Mouse (Mus musculus) midbrain, postnatal 0 days (tissue): ENCODE data around the gene Sf3a2. TPM values are rescaled to one million over a fixed set of nuclear protein-coding genes. Genes with fewer than 3 reads are reported as not detected.

Experiments
- ATAC-seq: fragments of 200-750 bp; cut with Nextera tagmentation; 2 replicates; pipeline ENCODE4 v1.8.0; 2017; ENCODE audit warnings: moderate number of reproducible peaks, mild to moderate bottlenecking, moderate TSS enrichment, moderate library complexity; ENCODE audit not compliant: low FRiP score
- DNase-seq: peaks from one replicate; pipeline ENCODE4 v3.0.0-alpha.2; 2015; ENCODE audit warnings: low spot score
- H3K27ac ChIP-seq: fragments of 300-500 bp; sonication (generic); 2 replicates; pipeline ENCODE4 v1.5.1; 2014; ENCODE audit warnings: low read depth, mild to moderate bottlenecking, low read length, mixed read lengths
- H3K27me3 ChIP-seq: fragments of 300-500 bp; sonication (generic); 2 replicates; pipeline ENCODE4 v1.6.1; 2014; ENCODE audit warnings: low read length, control low read depth, mixed read lengths; ENCODE audit not compliant: insufficient read depth
- H3K36me3 ChIP-seq: fragments of 300-500 bp; sonication (generic); 2 replicates; pipeline ENCODE4 v1.6.1; 2014; ENCODE audit warnings: low read length, control low read depth, mixed read lengths; ENCODE audit not compliant: insufficient read depth
- H3K4me1 ChIP-seq: fragments of 300-500 bp; sonication (generic); 2 replicates; pipeline ENCODE4 v1.6.1; 2014; ENCODE audit warnings: mild to moderate bottlenecking, control low read depth, antibody characterized with exemption, low read length, mixed read lengths; ENCODE audit not compliant: insufficient read depth
- H3K4me2 ChIP-seq: fragments of 300-500 bp; sonication (generic); 2 replicates; pipeline ENCODE4 v1.6.1; 2014; ENCODE audit warnings: low read depth, mild to moderate bottlenecking, low read length, mixed read lengths; ENCODE audit not compliant: poor library complexity, severe bottlenecking
- H3K4me3 ChIP-seq: fragments of 300-500 bp; sonication (generic); 2 replicates; pipeline ENCODE4 v1.5.1; 2014; ENCODE audit warnings: low read depth, mild to moderate bottlenecking, low read length, moderate library complexity
- H3K9ac ChIP-seq: fragments of 300-500 bp; sonication (generic); replicated peaks from 2 replicates; pipeline ENCODE4 v1.6.1; 2014; ENCODE audit warnings: mild to moderate bottlenecking, low read length, moderate library complexity, mixed read lengths; ENCODE audit not compliant: poor library complexity, severe bottlenecking
- H3K9me3 ChIP-seq: fragments of 300-500 bp; sonication (generic); 2 replicates; pipeline ENCODE4 v1.6.1; 2016; ENCODE audit warnings: low read length, control low read depth
- CTCF ChIP-seq: IDR thresholded peaks from 2 replicates; pipeline ENCODE4 v1.5.1; 2016; ENCODE audit warnings: antibody characterized with exemption, mild to moderate bottlenecking
- WGBS: fragments of 180-500 bp; shearing (Covaris S2); extraction: QIAGEN DNeasy Blood & Tissue Kit; methylation state at CpG from one replicate; pipeline ENCODE4 v1.1.7; 2014; 5-methylcytosine and 5-hydroxymethylcytosine counted together
- polyA plus RNA-seq: library from polyadenylated mRNA; unstranded; fragments of >200 nt; fragmentation: Nextera tagmentation; extraction: Ambion mirVana; gene quantifications from 2 replicates; pipeline ENCODE4 v1.2.1, GENCODE M21; 2015
- total RNA-seq: library from RNA; depleted of rRNA; stranded (reverse); fragments of >200 nt; gene quantifications from 2 replicates; pipeline ENCODE4 v1.2.3, GENCODE M21; 2014; rRNA removed

The Sf3a2 gene
- total RNA-seq (18.3 and 34.2 TPM in 2 replicates), polyA plus RNA-seq (61.5 and 64.3 TPM in 2 replicates)

DNA sequence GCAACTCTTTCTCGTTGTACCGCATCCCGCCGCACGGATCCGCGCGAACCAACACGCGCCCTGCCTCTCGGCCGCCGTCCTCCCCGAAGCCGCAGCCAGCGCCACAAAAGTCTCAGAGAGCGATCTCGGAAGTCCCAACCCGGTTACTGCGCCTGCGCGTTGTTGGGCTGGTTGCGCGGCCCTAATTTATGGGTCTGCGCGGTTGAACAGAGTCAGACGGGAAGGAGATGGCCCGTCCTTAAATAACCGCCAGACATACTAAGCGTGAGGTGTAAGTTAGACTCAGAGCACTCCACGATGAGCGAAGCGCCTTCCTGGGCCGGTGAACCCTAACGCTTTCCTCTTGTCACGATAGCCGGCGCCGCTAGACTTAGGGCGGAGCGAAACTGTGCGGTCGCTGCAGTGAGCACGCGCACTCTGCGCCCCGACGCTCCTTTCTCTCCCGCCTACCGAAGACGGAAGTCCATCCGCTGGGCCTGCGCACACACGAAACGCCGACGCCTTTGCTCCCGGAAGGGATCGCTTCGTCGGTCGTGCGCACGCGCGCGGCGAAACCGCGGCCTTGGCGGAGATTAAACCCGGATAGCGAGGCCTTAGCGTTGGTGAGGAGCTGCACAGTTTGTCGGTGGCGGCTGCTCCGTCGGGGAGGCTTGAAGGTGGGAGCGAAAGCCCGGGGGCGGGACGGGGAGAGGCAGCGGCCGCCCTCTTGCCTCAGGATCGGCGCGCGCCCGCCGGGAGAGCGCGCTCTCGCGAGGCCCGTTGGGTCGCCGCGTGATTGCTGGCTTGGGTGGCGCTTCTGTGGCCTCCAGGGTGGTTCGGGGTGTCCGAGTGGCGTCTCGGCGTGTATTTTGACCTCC lies at the start of gene Sf3a2, which contains the start of gene Plekhj1:
TSS of gene Sf3a2 (plus strand) at position 49 of the 857 bp plus-strand sequence.
TSS of gene Plekhj1 (minus strand) at position 477 of the 857 bp plus-strand sequence.
- no peaks in the 10 kb centered on the region for H3K9me3 ChIP-seq
- H3K4me1 ChIP-seq = peaks cover 14% of the 10 kb centered on the region
- H3K4me2 ChIP-seq = peak within 1 kb of the TSS; percentile 94
- H3K27ac ChIP-seq = peak within 1 kb of the TSS; percentile 99
- DNase-seq (peak; percentile 98), ATAC-seq (peak; percentile 89)
- H3K36me3 ChIP-seq = peaks cover 47% of the 10 kb centered on the region
- H3K4me3 ChIP-seq = peak within 1 kb of the TSS; percentile 79
- H3K9ac ChIP-seq = peak within 1 kb of the TSS; percentile 99
- under 1% methylated on average over 102 of the region's 104 CpGs for WGBS
- TF ChIP-seq CTCF = no peak
- H3K27me3 ChIP-seq = no peaks in the 10 kb centered on the region

DNA sequence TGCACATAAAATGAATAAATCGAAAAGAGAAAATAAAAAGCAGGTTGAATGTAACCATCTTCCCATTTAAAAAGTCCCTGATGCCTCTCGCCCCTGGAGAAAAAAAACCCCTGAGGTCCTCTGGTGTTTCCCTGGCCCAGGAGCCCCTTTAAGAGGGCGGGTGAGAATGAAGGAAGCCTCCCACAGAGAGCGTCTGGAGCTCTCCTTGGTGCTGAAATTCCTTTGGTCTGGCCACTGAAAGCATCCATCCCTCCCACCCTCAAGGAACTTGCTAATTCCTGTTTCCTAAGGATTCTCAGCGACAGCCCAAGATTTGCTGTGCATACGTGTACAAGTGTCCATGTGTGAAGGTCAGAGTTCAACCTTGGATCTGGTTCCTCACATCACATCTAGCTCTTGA lies 49.4 kb upstream of the Sf3a2 start:
- no peaks in the 10 kb centered on the region for H3K4me1 ChIP-seq
- ATAC-seq (no peak), DNase-seq (peak; percentile 44)
- H3K9me3 ChIP-seq = no peaks in the 10 kb centered on the region
- no peaks in the 10 kb centered on the region for H3K27me3 ChIP-seq
- no peak for TF ChIP-seq CTCF
- 11% methylated on average over 6 of the region's 6 CpGs for WGBS
- H3K27ac ChIP-seq = no peak overlapping the region; the same call in 1 of the 2 replicates
- no peak overlapping the region for H3K9ac ChIP-seq
- H3K4me3 ChIP-seq = no peak overlapping the region
- H3K4me2 ChIP-seq = no peak overlapping the region
- H3K36me3 ChIP-seq = no peaks in the 10 kb centered on the region

DNA sequence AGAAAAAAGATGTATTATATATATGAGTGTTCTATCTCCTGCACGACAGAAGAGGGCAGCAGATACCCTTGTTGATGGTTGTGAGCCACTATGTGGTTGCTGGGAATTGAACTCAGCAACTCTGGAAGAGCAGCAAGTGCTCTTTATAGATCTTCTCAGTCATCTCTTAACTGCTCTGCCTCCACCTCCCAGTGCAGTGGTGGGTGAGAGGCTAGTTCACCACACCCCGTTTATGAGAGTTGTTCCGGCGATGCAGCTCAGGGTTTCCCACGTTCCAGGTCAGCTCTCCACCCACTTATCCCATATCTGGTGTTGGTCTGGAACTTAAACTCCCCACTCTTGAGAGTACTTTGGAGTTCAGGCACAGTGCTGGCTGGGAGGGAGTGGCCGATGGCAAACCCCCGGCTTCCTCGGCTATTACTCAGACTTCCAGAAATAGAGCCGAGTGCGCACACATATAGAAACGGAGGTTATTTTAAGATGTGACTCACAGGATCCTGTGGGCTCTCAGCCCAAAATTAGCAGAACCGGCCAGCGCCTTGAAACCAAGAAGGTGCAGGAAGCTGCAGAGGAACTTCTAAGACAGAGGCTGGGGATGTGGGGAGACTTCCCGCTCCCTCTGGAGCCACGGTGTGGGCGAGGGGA lies 46.7 kb upstream of the Sf3a2 start:
- no peak for DNase-seq

DNA sequence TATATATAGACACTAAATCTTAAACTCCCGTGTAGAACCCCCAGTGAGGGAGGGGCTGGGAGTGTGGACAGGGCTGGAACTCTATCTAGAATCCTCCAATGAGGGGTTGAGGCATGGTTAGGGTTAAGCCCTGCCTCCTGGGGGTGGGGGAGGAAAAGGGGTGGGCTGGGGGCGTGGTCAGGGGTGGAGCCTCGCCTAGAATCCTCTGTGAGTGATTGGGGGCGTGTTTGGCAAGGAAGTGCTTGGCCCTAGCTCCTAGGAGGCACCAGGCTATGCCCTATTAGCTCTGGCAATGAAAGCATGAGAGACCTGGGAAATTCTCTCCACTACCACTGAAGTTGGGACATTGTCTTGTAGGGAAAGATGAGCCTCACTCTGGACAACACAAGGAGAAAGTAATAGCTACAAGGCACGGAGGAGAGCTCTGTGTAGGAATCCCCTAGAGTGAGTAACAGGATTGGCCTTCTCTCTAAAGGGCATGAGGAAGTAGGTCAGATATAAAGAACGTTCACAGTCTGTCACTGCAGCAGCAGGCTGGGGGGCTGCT lies 45.8 kb upstream of the Sf3a2 start:
- Histone ChIP-seq H3K4me3 (peak overlapping the region; percentile 2; the same call in 1 of the 2 replicates), H3K4me1 (peaks cover 12% of the 10 kb centered on the region), H3K9me3 (no peaks in the 10 kb centered on the region), H3K4me2 (peak overlapping the region; percentile 36; the same call in 1 of the 2 replicates), H3K27ac (no peak overlapping the region), H3K36me3 (no peaks in the 10 kb centered on the region), H3K27me3 (no peaks in the 10 kb centered on the region), H3K9ac (no peak overlapping the region)
- peak; percentile 65 for DNase-seq
- 0 out of 2 replicates have a peak, but pooled peaks have one; percentile 10 for ATAC-seq
- no peak for TF ChIP-seq CTCF
- WGBS = 4% methylated on average over 6 of the region's 6 CpGs

More for the DNA sequence above, 46.7 kb upstream of the Sf3a2 start:
- no peaks in the 10 kb centered on the region for H3K9me3 ChIP-seq
- peak; percentile 48 for TF ChIP-seq CTCF
- H3K4me1 ChIP-seq = peaks cover 5% of the 10 kb centered on the region; the same call in 1 of the 2 replicates
- no peaks in the 10 kb centered on the region for H3K27me3 ChIP-seq
- ATAC-seq = no peak
- 15% methylated on average over 16 of the region's 16 CpGs for WGBS
- H3K4me3 ChIP-seq = peak overlapping the region; percentile 2; the same call in 1 of the 2 replicates
- H3K27ac ChIP-seq = no peak overlapping the region
- H3K4me2 ChIP-seq = peak overlapping the region; percentile 36; the same call in 1 of the 2 replicates
- H3K36me3 ChIP-seq = no peaks in the 10 kb centered on the region
- no peak overlapping the region for H3K9ac ChIP-seq

DNA sequence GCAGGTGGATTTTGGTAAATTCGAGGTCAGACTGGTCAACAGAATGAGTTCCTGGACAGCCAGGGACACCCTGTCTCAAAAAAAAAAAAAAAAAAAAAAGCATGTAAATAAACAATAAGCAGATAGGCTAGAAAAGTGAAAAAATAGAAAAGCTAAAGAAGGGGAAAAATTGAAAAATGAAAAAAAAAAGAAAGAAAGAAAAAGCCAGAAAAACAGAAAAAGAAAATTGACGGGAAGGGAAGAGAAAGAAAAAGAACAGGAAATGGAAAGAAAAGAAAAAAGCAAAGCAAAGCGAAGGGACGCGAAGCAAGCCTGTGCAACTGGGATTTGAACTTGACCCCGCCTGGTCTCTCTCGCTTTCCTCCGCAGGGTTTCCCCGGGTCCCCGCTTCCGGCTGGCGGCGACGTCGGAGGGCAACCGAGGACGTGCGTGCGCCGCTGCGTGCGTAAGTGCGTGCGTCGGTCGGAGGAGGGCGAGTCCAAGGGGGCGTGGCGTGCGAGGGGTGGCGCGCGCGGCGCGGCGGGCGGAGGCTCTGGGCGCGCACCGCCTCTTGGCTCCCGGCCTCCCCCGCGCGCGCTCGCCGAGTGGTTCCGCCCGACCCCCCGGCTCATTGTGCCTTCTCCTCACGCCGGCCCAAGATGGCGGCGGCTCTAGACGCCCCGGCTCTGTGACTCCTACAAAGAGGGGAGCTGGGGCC lies 43.3 kb upstream of the Sf3a2 start, which contains the start of gene Dot1l:
TSS of gene Dot1l (plus strand) at position 613 of the 697 bp plus-strand sequence.
- peak within 1 kb of the TSS; percentile 86 for H3K27ac ChIP-seq
- under 1% methylated on average over 50 of the region's 57 CpGs for WGBS
- DNase-seq (peak; percentile 98), ATAC-seq (peak; percentile 91)
- no peaks in the 10 kb centered on the region for H3K36me3 ChIP-seq
- no peaks in the 10 kb centered on the region for H3K27me3 ChIP-seq
- H3K9me3 ChIP-seq = no peaks in the 10 kb centered on the region
- no peak for TF ChIP-seq CTCF
- H3K9ac ChIP-seq = peak within 1 kb of the TSS; percentile 92
- H3K4me3 ChIP-seq = peak within 1 kb of the TSS; percentile 97
- H3K4me2 ChIP-seq = peak within 1 kb of the TSS; percentile 94
- H3K4me1 ChIP-seq = peaks cover 22% of the 10 kb centered on the region
